Mouse (Mus musculus) CH12F3 (cell line): ENCODE measurements around the gene Mbnl1.
"Not testable (repeated sequence)": the region's sequence is repeated elsewhere in the genome, so short reads cannot be mapped to it uniquely, and the experiment has no call there.

Experiments used
- in situ Hi-C: fragments of 300-500 bp; cut with MboI; formaldehyde crosslinking; loops from 2 replicates; pipeline ENCODE4 v1.14.3; 2020; ENCODE audit warnings: low sequenced_read_pairs

Gene Mbnl1

GRCm38 (mm10) chr3:60486713-60487170 is 14.1 kb downstream of the Mbnl1 start:
- in situ Hi-C loops = no loop called here

GRCm38 (mm10) chr3:60489509-60489908 is 16.9 kb downstream of the Mbnl1 start:
- in situ Hi-C loops = no loop called here

GRCm38 (mm10) chr3:60494774-60495535 is 22.3 kb downstream of the Mbnl1 start:
- in situ Hi-C loops = not testable (repeated sequence)

GRCm38 (mm10) chr3:60496197-60496596 is 23.6 kb downstream of the Mbnl1 start:
- in situ Hi-C loops = no loop called here

- in situ Hi-C loops = no loop called here
These were observed 25.5 kb downstream of the Mbnl1 start for GRCm38 (mm10) chr3:60498151-60498550.

GRCm38 (mm10) chr3:60498646-60499045 is 26.0 kb downstream of the Mbnl1 start:
- in situ Hi-C loops = no loop called here

GRCm38 (mm10) chr3:60499157-60499578 is 26.5 kb downstream of the Mbnl1 start:
- in situ Hi-C loops = no loop called here

GRCm38 (mm10) chr3:60499718-60500450 is 27.3 kb downstream of the Mbnl1 start:
- in situ Hi-C loops = no loop called here

GRCm38 (mm10) chr3:60500571-60501527 is 28.2 kb downstream of the Mbnl1 start:
- in situ Hi-C loops = no loop called here

- in situ Hi-C loops = no loop called here
These were observed 29.0 kb downstream of the Mbnl1 start for GRCm38 (mm10) chr3:60501561-60502151.

GRCm38 (mm10) chr3:60502155-60502987 is 29.7 kb downstream of the Mbnl1 start:
- in situ Hi-C loops = no loop called here

GRCm38 (mm10) chr3:60503196-60503595 is 30.6 kb downstream of the Mbnl1 start:
- in situ Hi-C loops = no loop called here

GRCm38 (mm10) chr3:60504775-60505430 is 32.3 kb downstream of the Mbnl1 start:
- in situ Hi-C loops = no loop called here

- in situ Hi-C loops = no loop called here
These were observed 34.2 kb downstream of the Mbnl1 start for GRCm38 (mm10) chr3:60506821-60507220.

GRCm38 (mm10) chr3:60507496-60507895 is 34.9 kb downstream of the Mbnl1 start:
- in situ Hi-C loops = no loop called here

- in situ Hi-C loops = no loop called here
These were observed 35.3 kb downstream of the Mbnl1 start for GRCm38 (mm10) chr3:60507979-60508378.

- in situ Hi-C loops = no loop called here
These were observed 38.6 kb downstream of the Mbnl1 start for GRCm38 (mm10) chr3:60511197-60511596.

- in situ Hi-C loops = no loop called here
These were observed 40.7 kb downstream of the Mbnl1 start for GRCm38 (mm10) chr3:60513337-60513736.

GRCm38 (mm10) chr3:60513746-60514145 is 41.1 kb downstream of the Mbnl1 start:
- in situ Hi-C loops = no loop called here
